Mouse (Mus musculus) liver, adult 2 months (tissue): ENCODE results near the gene Prr5l. TPM values are rescaled to one million over a fixed set of nuclear protein-coding genes. Genes with fewer than 3 reads are reported as not detected.

Experiments
- DNase-seq: peaks from one replicate; pipeline ENCODE4 v3.0.0-alpha.2; 2011; ENCODE audit warnings: low read depth, low spot score; ENCODE audit errors: extremely low read depth
- H3K27ac ChIP-seq: fragments of 200-500 bp; replicated peaks from 2 replicates; pipeline ENCODE4 v1.5.1; 2012; ENCODE audit warnings: low read depth, mild to moderate bottlenecking, control low read depth, inconsistent platforms, low read length; ENCODE audit not compliant: insufficient read depth
- H3K27me3 ChIP-seq: fragments of 200-500 bp; 2 replicates; pipeline ENCODE4 v1.6.1; 2012; ENCODE audit warnings: mild to moderate bottlenecking, moderate library complexity, low read length, inconsistent platforms; ENCODE audit not compliant: control insufficient read depth, insufficient read depth
- H3K36me3 ChIP-seq: fragments of 200-500 bp; 2 replicates; pipeline ENCODE4 v1.6.1; 2012; ENCODE audit warnings: low read length, inconsistent platforms; ENCODE audit not compliant: control insufficient read depth, insufficient read depth
- H3K4me1 ChIP-seq: fragments of 200-500 bp; 2 replicates; pipeline ENCODE4 v1.6.1; 2011; ENCODE audit warnings: low read length; ENCODE audit not compliant: control insufficient read depth, insufficient read depth
- H3K4me3 ChIP-seq: fragments of 200-500 bp; 2 replicates; pipeline ENCODE4 v1.5.1; 2011; ENCODE audit warnings: low read depth, mild to moderate bottlenecking, control low read depth, low read length, moderate library complexity; ENCODE audit not compliant: insufficient read depth
- H3K79me2 ChIP-seq: fragments of 200-500 bp; 2 replicates; pipeline ENCODE4 v1.6.1; 2012; ENCODE audit warnings: inconsistent platforms, mild to moderate bottlenecking, low read length, moderate library complexity; ENCODE audit not compliant: control insufficient read depth, insufficient read depth
- H3K9ac ChIP-seq: fragments of 200-500 bp; 2 replicates; pipeline ENCODE4 v1.6.1; 2012; ENCODE audit warnings: low read depth, mild to moderate bottlenecking, control low read depth, inconsistent platforms, low read length
- CTCF ChIP-seq: fragments of 200-500 bp; IDR thresholded peaks from 2 replicates; pipeline ENCODE4 v1.5.1; 2011; ENCODE audit warnings: low read depth, low read length, control low read depth
- POLR2A ChIP-seq: fragments of 200-500 bp; IDR thresholded peaks from 2 replicates; pipeline ENCODE4 v1.6.1; 2011; ENCODE audit warnings: low read length, control low read depth; ENCODE audit not compliant: insufficient read depth; ENCODE audit errors: extremely low read depth
- WGBS: fragments of 180-500 bp; shearing (Covaris S2); methylation state at CpG from one replicate; pipeline ENCODE4 v1.1.7; 2018; 5-methylcytosine and 5-hydroxymethylcytosine counted together
- polyA plus RNA-seq: library from polyadenylated mRNA; depleted of rRNA; stranded (reverse); fragments of >200 nt; gene quantifications from 2 replicates; pipeline ENCODE4 v1.2.3, GENCODE M21; 2012; rRNA removed
- total RNA-seq: library from RNA; depleted of rRNA; stranded (reverse); fragments of >200 nt; gene quantifications from 2 replicates; pipeline ENCODE4 v1.2.3, GENCODE M21; 2014; rRNA removed

Prr5l gene
- total RNA-seq, result 1.4 and 2.0 TPM in 2 replicates
- polyA plus RNA-seq, result 0.72 and 1.0 TPM in 2 replicates

- Histone ChIP-seq H3K4me3 (no peak within 1 kb of the TSS), H3K36me3 (no peaks in the 10 kb centered on the region), H3K79me2 (peaks cover 6% of the 10 kb centered on the region; the same call in 1 of the 2 replicates), H3K4me1 (0 out of 2 replicates have a peak, but pooled peaks cover 3% of the 10 kb centered on the region), H3K27ac (no peak within 1 kb of the TSS), H3K27me3 (no peaks in the 10 kb centered on the region), H3K9ac (no peak within 1 kb of the TSS)
- no peak for DNase-seq
- 66% methylated on average over 3 of the region's 3 CpGs for WGBS
- TF ChIP-seq POLR2A (no peak), CTCF (no peak)
These were observed at the start of gene Prr5l for GRCm38 (mm10) chr2:101882998-101883397. Gene Prr5l (minus strand): TSS chr2:101883027.

GRCm38 (mm10) chr2:101932169-101932936, 49.5 kb upstream of the Prr5l start:
- H3K9ac ChIP-seq, result no peak overlapping the region
- WGBS, result 91% methylated on average over 14 of the region's 14 CpGs

GRCm38 (mm10) chr2:101925591-101926188, 42.9 kb upstream of the Prr5l start:
- no peak overlapping the region for H3K27ac ChIP-seq
- peaks cover 4% of the 10 kb centered on the region; the same call in 1 of the 2 replicates for H3K4me1 ChIP-seq
- DNase-seq, result no peak
- no peak overlapping the region for H3K4me3 ChIP-seq
- no peaks in the 10 kb centered on the region for H3K79me2 ChIP-seq
- H3K36me3 ChIP-seq, result no peaks in the 10 kb centered on the region
- 91% methylated on average over 12 of the region's 12 CpGs for WGBS
- no peak for TF ChIP-seq CTCF
- no peak for TF ChIP-seq POLR2A
- no peak overlapping the region for H3K9ac ChIP-seq
- H3K27me3 ChIP-seq, result no peaks in the 10 kb centered on the region

More at GRCm38 (mm10) chr2:101932169-101932936, 49.5 kb upstream of the Prr5l start:
- H3K36me3 ChIP-seq, result no peaks in the 10 kb centered on the region
- H3K27me3 ChIP-seq, result no peaks in the 10 kb centered on the region
- TF ChIP-seq POLR2A, result no peak
- no peak for TF ChIP-seq CTCF
- H3K79me2 ChIP-seq, result no peaks in the 10 kb centered on the region
- peak; percentile 21 for DNase-seq
- H3K4me1 ChIP-seq, result no peaks in the 10 kb centered on the region
- H3K4me3 ChIP-seq, result no peak overlapping the region
- no peak overlapping the region for H3K27ac ChIP-seq

GRCm38 (mm10) chr2:101925183-101925582, 42.4 kb upstream of the Prr5l start:
- 97% methylated on average over 3 of the region's 3 CpGs for WGBS
- H3K27ac ChIP-seq, result no peak overlapping the region
- no peak for TF ChIP-seq POLR2A
- no peak for TF ChIP-seq CTCF
- H3K27me3 ChIP-seq, result no peaks in the 10 kb centered on the region
- peaks cover 4% of the 10 kb centered on the region; the same call in 1 of the 2 replicates for H3K4me1 ChIP-seq
- H3K9ac ChIP-seq, result no peak overlapping the region
- no peak for DNase-seq
- no peaks in the 10 kb centered on the region for H3K79me2 ChIP-seq
- H3K36me3 ChIP-seq, result no peaks in the 10 kb centered on the region
- H3K4me3 ChIP-seq, result no peak overlapping the region

- DNase-seq, result peak; percentile 99
- Histone ChIP-seq H3K4me3 (no peak overlapping the region), H3K27ac (no peak overlapping the region), H3K9ac (no peak overlapping the region), H3K36me3 (no peaks in the 10 kb centered on the region), H3K79me2 (no peaks in the 10 kb centered on the region), H3K4me1 (peaks cover 9% of the 10 kb centered on the region), H3K27me3 (no peaks in the 10 kb centered on the region)
- TF ChIP-seq CTCF (no peak), POLR2A (no peak)
- 25% methylated on average over 4 of the region's 4 CpGs for WGBS
These were observed 40.4 kb upstream of the Prr5l start for GRCm38 (mm10) chr2:101923181-101923580.

- no peaks in the 10 kb centered on the region for H3K79me2 ChIP-seq
- no peak for DNase-seq
- peaks cover 9% of the 10 kb centered on the region for H3K4me1 ChIP-seq
- TF ChIP-seq CTCF (no peak), POLR2A (no peak)
- 96% methylated on average over 4 of the region's 4 CpGs for WGBS
- no peak overlapping the region for H3K9ac ChIP-seq
- no peaks in the 10 kb centered on the region for H3K27me3 ChIP-seq
- H3K4me3 ChIP-seq, result no peak overlapping the region
- H3K27ac ChIP-seq, result no peak overlapping the region
- H3K36me3 ChIP-seq, result no peaks in the 10 kb centered on the region
These were observed 39.5 kb upstream of the Prr5l start for GRCm38 (mm10) chr2:101922302-101922701.
